Mouse (Mus musculus) intestine, embryonic 16.5 days (tissue): Measurements from ENCODE around the gene Tcta. TPM values are rescaled to one million over a fixed set of nuclear protein-coding genes. Genes with fewer than 3 reads are reported as not detected.
A peak's percentile ranks its signal among the peaks of the same experiment; 100 is the strongest.
"Not testable (repeated sequence)": the region's sequence is repeated elsewhere in the genome, so short reads cannot be mapped to it uniquely, and the experiment has no call there.

Experiments used
- ATAC-seq: fragments of 200-750 bp; cut with Nextera tagmentation; 2 replicates; pipeline ENCODE4 v1.8.0; 2017; ENCODE audit warnings: moderate TSS enrichment, moderate library complexity
- H3K27ac ChIP-seq: fragments of 300-500 bp; sonication (generic); 2 replicates; pipeline ENCODE4 v1.5.1; 2014; ENCODE audit warnings: mild to moderate bottlenecking, low read length
- H3K27me3 ChIP-seq: fragments of 300-500 bp; sonication (generic); replicated peaks from 2 replicates; pipeline ENCODE4 v1.6.1; 2014; ENCODE audit warnings: low read length, control low read depth, mixed read lengths; ENCODE audit not compliant: control insufficient read depth, insufficient read depth
- H3K36me3 ChIP-seq: fragments of 300-500 bp; sonication (generic); 2 replicates; pipeline ENCODE4 v1.6.1; 2014; ENCODE audit warnings: low read length, control low read depth; ENCODE audit not compliant: control insufficient read depth, insufficient read depth
- H3K4me1 ChIP-seq: fragments of 300-500 bp; sonication (generic); 2 replicates; pipeline ENCODE4 v1.6.1; 2014; ENCODE audit warnings: low read length, control low read depth, mixed read lengths; ENCODE audit not compliant: control insufficient read depth, insufficient read depth
- H3K4me2 ChIP-seq: fragments of 300-500 bp; sonication (generic); 2 replicates; pipeline ENCODE4 v1.6.1; 2014; ENCODE audit warnings: low read depth, low read length, control low read depth
- H3K4me3 ChIP-seq: fragments of 300-500 bp; sonication (generic); 2 replicates; pipeline ENCODE4 v1.5.1; 2014; ENCODE audit warnings: mild to moderate bottlenecking, low read length
- H3K9ac ChIP-seq: fragments of 300-500 bp; sonication (generic); 2 replicates; pipeline ENCODE4 v1.6.1; 2014; ENCODE audit warnings: low read depth, low read length
- H3K9me3 ChIP-seq: fragments of 300-500 bp; sonication (generic); 2 replicates; pipeline ENCODE4 v1.6.1; 2016; ENCODE audit warnings: low read length, control low read depth; ENCODE audit not compliant: control insufficient read depth
- WGBS: fragments of 180-500 bp; shearing (Covaris S2); extraction: QIAGEN DNeasy Blood & Tissue Kit; methylation state at CpG from one replicate; pipeline ENCODE4 v1.1.7; 2014; 5-methylcytosine and 5-hydroxymethylcytosine counted together
- polyA plus RNA-seq: library from polyadenylated mRNA; unstranded; fragments of >200 nt; fragmentation: Nextera tagmentation; extraction: Ambion mirVana; gene quantifications from 2 replicates; pipeline ENCODE4 v1.2.1, GENCODE M21; 2015

Tcta gene
- polyA plus RNA-seq, 1 experiment from 2014 or later = 40.9 TPM

DNA sequence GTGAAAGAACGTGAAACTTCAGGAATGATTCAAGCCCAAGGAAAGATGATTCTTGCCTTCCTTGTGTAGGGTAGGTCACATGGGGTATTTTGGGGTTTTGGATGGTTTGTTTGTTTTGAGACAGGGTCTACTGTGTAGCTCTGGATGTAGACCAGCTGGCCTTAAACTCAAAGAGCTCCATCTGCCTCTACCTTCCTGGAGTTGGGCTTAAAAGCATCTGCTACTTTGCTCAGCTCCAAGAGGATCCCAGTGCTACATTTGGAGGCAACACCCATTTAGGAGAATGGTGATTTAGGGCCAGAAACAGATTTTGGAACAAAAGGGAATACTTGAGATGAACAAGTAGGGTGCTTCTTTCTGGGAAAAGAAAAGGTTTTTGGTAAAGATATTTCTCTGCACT, 18.8 kb upstream of the Tcta start:
- H3K36me3 ChIP-seq = peaks cover 6% of the 10 kb centered on the region; the same call in 1 of the 2 replicates
- no peak overlapping the region for H3K4me3 ChIP-seq
- no peak overlapping the region for H3K27ac ChIP-seq
- H3K4me2 ChIP-seq = no peak overlapping the region
- no peak for ATAC-seq
- 91% methylated on average over 1 of the region's 1 CpGs for WGBS
- H3K9ac ChIP-seq = no peak overlapping the region
- no peaks in the 10 kb centered on the region for H3K9me3 ChIP-seq
- H3K27me3 ChIP-seq = no peaks in the 10 kb centered on the region
- H3K4me1 ChIP-seq = no peaks in the 10 kb centered on the region

DNA sequence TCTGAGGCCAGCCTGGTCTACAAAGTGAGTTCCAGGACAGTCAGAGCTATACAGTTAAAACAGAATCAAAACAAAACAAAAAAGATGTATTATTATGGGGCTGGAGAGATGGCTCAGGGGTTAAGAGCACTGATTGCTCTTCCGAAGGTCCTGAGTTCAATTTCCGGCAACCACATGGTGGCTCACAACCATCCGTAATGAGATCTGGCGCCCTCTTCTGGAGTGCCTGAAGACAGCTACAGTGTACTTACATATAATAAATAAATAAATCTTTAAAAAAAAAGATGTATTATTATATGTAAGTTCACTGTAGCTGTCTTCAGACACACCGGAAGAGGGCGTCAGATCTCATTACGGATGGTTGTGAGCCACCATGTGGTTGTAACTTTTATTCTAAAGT, 16.1 kb upstream of the Tcta start:
- 90% methylated on average over 7 of the region's 7 CpGs for WGBS
- not testable (repeated sequence) for ATAC-seq, H3K27ac ChIP-seq, H3K9me3 ChIP-seq, H3K9ac ChIP-seq, H3K4me1 ChIP-seq, H3K36me3 ChIP-seq, H3K4me2 ChIP-seq, H3K27me3 ChIP-seq, H3K4me3 ChIP-seq

DNA sequence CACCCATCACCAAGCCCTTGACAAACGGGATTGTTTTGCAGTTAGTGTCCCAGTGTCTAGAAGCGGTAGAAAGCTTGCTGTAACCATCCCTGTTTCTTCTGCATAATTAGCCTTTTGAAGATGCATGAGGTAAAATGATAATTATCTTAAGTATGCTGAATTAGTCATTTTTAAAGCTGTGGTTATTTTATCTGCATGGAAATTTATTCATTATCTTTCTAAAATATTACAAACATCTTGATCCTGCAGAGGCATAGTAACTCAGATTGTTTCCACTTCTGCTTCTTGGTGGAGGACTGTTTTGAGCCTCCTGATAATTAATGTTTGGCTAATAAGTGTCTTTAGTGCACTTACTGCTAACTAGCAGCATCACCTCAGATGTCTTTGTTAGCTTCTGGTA, 12.5 kb upstream of the Tcta start:
- no peaks in the 10 kb centered on the region for H3K4me1 ChIP-seq
- 79% methylated on average over 2 of the region's 2 CpGs for WGBS
- no peaks in the 10 kb centered on the region for H3K27me3 ChIP-seq
- H3K9me3 ChIP-seq = no peaks in the 10 kb centered on the region
- H3K4me3 ChIP-seq = no peak overlapping the region
- H3K27ac ChIP-seq = no peak overlapping the region
- no peak overlapping the region for H3K9ac ChIP-seq
- no peak overlapping the region for H3K4me2 ChIP-seq
- H3K36me3 ChIP-seq = peaks cover 3% of the 10 kb centered on the region; the same call in 1 of the 2 replicates
- no peak for ATAC-seq

DNA sequence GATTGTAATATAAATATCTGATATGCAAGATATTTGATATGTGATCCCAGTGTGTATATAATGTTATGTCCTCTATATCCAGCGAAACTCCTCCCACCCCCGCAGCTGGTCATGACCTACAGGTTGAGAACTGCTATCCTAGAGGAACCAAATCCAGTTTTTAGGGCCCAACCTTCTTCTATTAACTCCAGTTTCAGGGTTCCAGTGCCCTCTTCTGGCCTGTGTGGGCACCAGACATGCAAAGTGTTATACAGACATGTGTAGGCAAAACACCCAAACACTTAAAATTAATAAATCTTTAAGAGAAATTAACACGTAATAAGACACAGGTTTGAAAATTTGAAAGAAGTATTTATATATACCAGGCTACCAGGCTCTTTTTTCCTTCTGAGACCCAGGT, 11.6 kb upstream of the Tcta start:
- Histone ChIP-seq H3K27me3 (no peaks in the 10 kb centered on the region), H3K36me3 (peaks cover 3% of the 10 kb centered on the region; the same call in 1 of the 2 replicates), H3K4me3 (no peak overlapping the region), H3K4me2 (no peak overlapping the region), H3K4me1 (no peaks in the 10 kb centered on the region), H3K9me3 (no peaks in the 10 kb centered on the region), H3K27ac (no peak overlapping the region), H3K9ac (no peak overlapping the region)
- 93% methylated on average over 3 of the region's 3 CpGs for WGBS
- no peak for ATAC-seq

DNA sequence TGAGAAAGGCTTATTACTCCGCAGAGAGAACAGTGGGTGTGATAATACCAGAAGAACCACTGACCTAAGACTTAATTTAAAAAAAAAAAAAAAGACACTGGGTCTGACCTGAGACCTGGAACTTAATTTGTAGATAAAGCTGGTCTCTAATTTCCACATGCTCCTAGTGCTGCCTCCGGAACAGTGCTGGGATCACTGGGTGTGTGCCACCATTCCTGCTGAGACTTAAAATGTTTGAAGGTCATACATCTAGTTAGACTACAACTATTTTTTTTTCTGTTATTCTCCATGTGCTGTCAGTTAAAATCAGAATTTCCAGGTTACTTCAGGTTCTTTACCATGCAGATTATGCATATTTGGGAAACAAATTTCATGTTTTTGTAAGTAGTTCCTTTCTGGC, 2.2 kb upstream of the Tcta start:
- H3K4me1 ChIP-seq = peaks cover 14% of the 10 kb centered on the region
- peak overlapping the region; percentile 48; the same call in 1 of the 2 replicates for H3K9ac ChIP-seq
- H3K4me2 ChIP-seq = peak overlapping the region; percentile 55
- H3K4me3 ChIP-seq = peak overlapping the region; percentile 44
- no peak for ATAC-seq
- WGBS = 44% methylated on average over 2 of the region's 2 CpGs
- H3K36me3 ChIP-seq = peaks cover 2% of the 10 kb centered on the region; the same call in 1 of the 2 replicates
- H3K27me3 ChIP-seq = no peaks in the 10 kb centered on the region
- H3K9me3 ChIP-seq = no peaks in the 10 kb centered on the region
- H3K27ac ChIP-seq = no peak overlapping the region

DNA sequence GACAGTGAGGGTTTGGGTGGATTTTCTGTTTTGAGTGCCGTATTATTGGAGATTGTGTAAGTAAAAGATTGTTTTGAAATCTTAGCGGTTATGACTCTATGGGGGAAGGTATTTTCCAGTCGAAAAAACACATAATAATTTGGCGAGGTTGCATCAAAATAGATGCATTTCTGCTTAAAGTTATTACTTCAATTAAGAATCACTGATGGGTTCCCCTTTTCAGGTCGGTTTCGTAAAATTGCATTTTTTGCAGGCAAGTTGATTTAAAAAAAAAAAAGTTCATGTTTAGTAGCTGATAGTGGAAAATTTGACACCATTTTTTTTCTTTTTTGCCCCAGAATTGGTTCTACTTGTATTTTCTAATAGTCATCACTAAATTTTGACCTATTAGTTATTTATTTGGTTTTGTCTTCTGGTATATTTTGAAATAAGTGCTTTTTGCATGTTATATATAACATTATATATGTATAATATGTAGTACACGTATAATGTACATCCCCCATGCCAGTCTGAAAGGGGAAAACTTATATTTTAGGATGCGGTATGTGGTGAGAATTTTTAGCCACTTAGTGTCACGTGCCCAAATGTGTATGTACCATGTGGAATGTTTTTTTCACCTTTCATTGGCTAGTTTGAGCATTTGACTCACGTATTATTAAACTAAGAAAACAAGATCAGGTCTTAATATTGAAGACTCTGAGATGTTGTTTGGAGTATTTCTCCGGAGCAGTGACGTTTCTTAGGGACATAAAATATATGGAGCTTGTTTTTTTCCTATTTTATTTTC, 1.3 kb upstream of the Tcta start:
- Histone ChIP-seq H3K4me1 (peaks cover 14% of the 10 kb centered on the region), H3K9ac (peak overlapping the region; percentile 100), H3K9me3 (no peaks in the 10 kb centered on the region), H3K4me2 (peak overlapping the region; percentile 55), H3K27ac (peak overlapping the region; percentile 100), H3K4me3 (peak overlapping the region; percentile 92), H3K36me3 (peaks cover 8% of the 10 kb centered on the region; the same call in 1 of the 2 replicates), H3K27me3 (no peaks in the 10 kb centered on the region)
- 9% methylated on average over 12 of the region's 12 CpGs for WGBS
- ATAC-seq = no peak

DNA sequence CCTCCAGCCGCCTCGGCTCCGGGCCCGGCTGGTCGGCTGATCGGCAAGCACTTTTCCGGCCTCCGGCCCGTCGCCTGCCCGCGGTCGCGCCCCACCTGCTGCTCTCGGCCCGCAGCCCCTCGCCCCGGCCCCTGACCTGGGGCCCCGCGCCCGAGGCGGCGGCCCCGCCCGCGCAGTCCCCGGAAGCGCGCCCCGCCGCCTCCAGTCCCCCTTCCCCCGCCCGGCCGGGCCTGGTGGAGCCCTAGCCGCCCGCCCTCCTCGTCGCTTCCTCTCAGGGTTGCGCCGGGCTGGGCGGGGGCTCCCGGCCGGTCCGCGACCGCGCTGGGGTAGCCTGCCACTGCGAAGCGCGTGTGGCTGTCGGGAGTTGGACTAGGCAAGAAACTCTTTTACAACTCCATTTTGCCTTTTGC, 616 bp upstream of the Tcta start:
- peaks cover 8% of the 10 kb centered on the region; the same call in 1 of the 2 replicates for H3K36me3 ChIP-seq
- H3K9ac ChIP-seq = peak overlapping the region; percentile 100
- H3K27me3 ChIP-seq = no peaks in the 10 kb centered on the region
- peak overlapping the region; percentile 30; the same call in 1 of the 2 replicates for H3K4me2 ChIP-seq
- peaks cover 14% of the 10 kb centered on the region for H3K4me1 ChIP-seq
- H3K9me3 ChIP-seq = no peaks in the 10 kb centered on the region
- WGBS = under 1% methylated on average over 49 of the region's 51 CpGs
- peak overlapping the region; percentile 100 for H3K27ac ChIP-seq
- H3K4me3 ChIP-seq = peak overlapping the region; percentile 92
- peak; percentile 82 for ATAC-seq

DNA sequence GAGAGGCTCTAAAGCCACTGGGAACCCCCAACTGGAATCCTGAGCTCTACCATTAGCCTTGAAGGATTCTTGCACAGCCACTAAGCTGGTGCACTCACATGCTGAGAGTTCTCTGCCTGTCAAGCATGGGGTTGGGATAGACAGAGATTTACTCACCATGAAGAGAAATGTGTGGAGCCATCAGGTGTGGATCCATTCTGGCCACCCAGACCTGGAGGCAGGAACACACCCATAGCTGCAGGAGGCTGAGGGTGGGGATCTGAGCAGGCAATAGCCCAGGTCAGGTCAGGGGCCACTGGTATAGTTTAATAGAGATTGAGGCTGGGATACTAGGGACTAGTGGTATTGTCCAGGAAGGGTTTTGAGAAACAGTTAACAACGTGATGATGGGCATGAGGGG, 790 bp downstream of the Tcta start:
- Histone ChIP-seq H3K9ac (peak overlapping the region; percentile 93), H3K27me3 (no peaks in the 10 kb centered on the region), H3K4me2 (peak overlapping the region; percentile 69), H3K4me3 (peak overlapping the region; percentile 92), H3K9me3 (no peaks in the 10 kb centered on the region), H3K36me3 (peaks cover 8% of the 10 kb centered on the region; the same call in 1 of the 2 replicates), H3K27ac (peak overlapping the region; percentile 100), H3K4me1 (peaks cover 11% of the 10 kb centered on the region)
- no peak; the same call in 1 of the 2 replicates for ATAC-seq
- 10% methylated on average over 1 of the region's 1 CpGs for WGBS

DNA sequence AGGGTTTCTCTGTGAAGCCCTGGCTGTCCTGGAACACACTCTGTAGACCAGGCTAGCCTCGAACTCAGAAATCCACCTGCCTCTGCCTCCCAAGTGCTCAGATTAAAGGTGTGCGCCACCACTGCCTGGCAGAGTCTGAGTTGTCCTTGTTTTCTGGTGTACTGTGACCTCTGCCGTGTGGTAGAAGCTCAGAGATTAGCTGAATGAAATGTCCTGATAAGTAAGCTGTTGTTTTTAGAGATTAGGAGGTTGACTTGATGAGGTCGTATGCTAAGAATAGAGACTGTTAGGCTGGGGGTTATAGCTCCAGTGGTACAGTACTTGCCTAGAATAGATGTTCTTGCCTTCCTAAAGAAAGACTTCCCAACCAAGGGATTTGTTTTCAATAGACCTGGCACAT, 1.2 kb downstream of the Tcta start:
- no peak for ATAC-seq
- Histone ChIP-seq H3K4me3 (peak overlapping the region; percentile 92), H3K4me2 (peak overlapping the region; percentile 69), H3K27ac (peak overlapping the region; percentile 100; the same call in 1 of the 2 replicates), H3K9ac (peak overlapping the region; percentile 93), H3K9me3 (no peaks in the 10 kb centered on the region), H3K36me3 (peaks cover 8% of the 10 kb centered on the region; the same call in 1 of the 2 replicates), H3K4me1 (peaks cover 11% of the 10 kb centered on the region), H3K27me3 (no peaks in the 10 kb centered on the region)
- WGBS = 73% methylated on average over 4 of the region's 4 CpGs
